Mouse (Mus musculus): ENCODE data around the gene Cdk12. TPM values are rescaled to one million over a fixed set of nuclear protein-coding genes. Genes with fewer than 3 reads are reported as not detected.

Gene Cdk12
- total RNA-seq, 2 experiments from 2014 or later = 40.0 to 40.3 TPM

- TF ChIP-seq CTCF (IDR thresholded peaks at IDR 0.05) = no peak; the same call in 1 of the 2 replicates
- Histone ChIP-seq H3K4me3 (no peak overlapping the region), H3K27ac (no peak overlapping the region)
- intact Hi-C loops (cut with DNase I) = no loop called here
- DNase-seq (ENCODE audit: extremely low spot score in 1 of 2, low spot score in 2 of 2) = no peak
These were observed 90.2 kb downstream of the Cdk12 start for GRCm38 (mm10) chr11:98293070-98293469.

GRCm38 (mm10) chr11:98294188-98295012, 91.5 kb downstream of the Cdk12 start:
- DNase-seq (ENCODE audit: extremely low spot score in 1 of 2, low spot score in 2 of 2) = peak; percentile 81 to 86
- H3K4me3 ChIP-seq = peak overlapping the region; percentile 84
- intact Hi-C loops (cut with DNase I) = loop anchor here (2.0 kb wide), 1 partner anchor 26 kb away; no protein-coding TSS in a partner anchor
- H3K27ac ChIP-seq = peak overlapping the region; percentile 94
- no peak for TF ChIP-seq CTCF (IDR thresholded peaks at IDR 0.05)

- intact Hi-C loops (cut with DNase I) = loop anchor here (2.0 kb wide), 1 partner anchor 26 kb away; no protein-coding TSS in a partner anchor
- Histone ChIP-seq H3K4me3 (peak overlapping the region; percentile 84), H3K27ac (peak overlapping the region; percentile 94)
- no peak for TF ChIP-seq CTCF (IDR thresholded peaks at IDR 0.05)
- no peak for DNase-seq (ENCODE audit: extremely low spot score in 1 of 2, low spot score in 2 of 2)
These were observed 92.2 kb downstream of the Cdk12 start for GRCm38 (mm10) chr11:98295013-98295585.

GRCm38 (mm10) chr11:98296277-98296676, 93.4 kb downstream of the Cdk12 start:
- TF ChIP-seq CTCF (IDR thresholded peaks at IDR 0.05) = peak; percentile 73
- peak overlapping the region; percentile 94 for H3K27ac ChIP-seq
- no peak overlapping the region for H3K4me3 ChIP-seq
- intact Hi-C loops (cut with DNase I) = no loop called here
- peak; percentile 49 to 54 for DNase-seq (ENCODE audit: extremely low spot score in 1 of 2, low spot score in 2 of 2)

GRCm38 (mm10) chr11:98296916-98297315, 94.1 kb downstream of the Cdk12 start:
- H3K4me3 ChIP-seq = no peak overlapping the region
- intact Hi-C loops (cut with DNase I) = no loop called here
- DNase-seq (ENCODE audit: extremely low spot score in 1 of 2, low spot score in 2 of 2) = no peak
- H3K27ac ChIP-seq = peak overlapping the region; percentile 94; the same call in 1 of the 2 replicates
- TF ChIP-seq CTCF (IDR thresholded peaks at IDR 0.05) = no peak

- intact Hi-C loops (cut with DNase I) = no loop called here
- no peak for DNase-seq (ENCODE audit: extremely low spot score in 1 of 2, low spot score in 2 of 2)
- Histone ChIP-seq H3K27ac (peak overlapping the region; percentile 57), H3K4me3 (no peak overlapping the region)
- TF ChIP-seq CTCF (IDR thresholded peaks at IDR 0.05) = no peak
These were observed 94.9 kb downstream of the Cdk12 start for GRCm38 (mm10) chr11:98297778-98298177.

- no peak for DNase-seq (ENCODE audit: extremely low spot score in 1 of 2, low spot score in 2 of 2)
- no peak overlapping the region for H3K4me3 ChIP-seq
- no peak overlapping the region for H3K27ac ChIP-seq
- intact Hi-C loops (cut with DNase I) = no loop called here
- no peak for TF ChIP-seq CTCF (IDR thresholded peaks at IDR 0.05)
These were observed 95.8 kb downstream of the Cdk12 start for GRCm38 (mm10) chr11:98298484-98299205.

GRCm38 (mm10) chr11:98313790-98314323, 111.0 kb downstream of the Cdk12 start:
- Histone ChIP-seq H3K4me3 (0 out of 2 replicates have a peak overlapping the region, but pooled peaks have one; percentile 11), H3K27ac (peak overlapping the region; percentile 65; the same call in 1 of the 2 replicates)
- TF ChIP-seq CTCF (IDR thresholded peaks at IDR 0.05) = no peak
- intact Hi-C loops (cut with DNase I) = no loop called here
- peak in 1 of 2 experiments; percentile 65 for DNase-seq (ENCODE audit: extremely low spot score in 1 of 2, low spot score in 2 of 2)

GRCm38 (mm10) chr11:98317479-98317878, 114.6 kb downstream of the Cdk12 start:
- Histone ChIP-seq H3K4me3 (no peak overlapping the region), H3K27ac (no peak overlapping the region)
- no peak for TF ChIP-seq CTCF (IDR thresholded peaks at IDR 0.05)
- no peak for DNase-seq (ENCODE audit: extremely low spot score in 1 of 2, low spot score in 2 of 2)
- intact Hi-C loops (cut with DNase I) = no loop called here

- intact Hi-C loops (cut with DNase I) = no loop called here
- Histone ChIP-seq H3K27ac (peak overlapping the region; percentile 91), H3K4me3 (peak overlapping the region; percentile 25; the same call in 1 of the 2 replicates)
- DNase-seq (ENCODE audit: extremely low spot score in 1 of 2, low spot score in 2 of 2) = peak in 1 of 2 experiments; percentile 20
- no peak for TF ChIP-seq CTCF (IDR thresholded peaks at IDR 0.05)
These were observed 115.7 kb downstream of the Cdk12 start for GRCm38 (mm10) chr11:98318421-98319116.

- DNase-seq (ENCODE audit: extremely low spot score in 1 of 2, low spot score in 2 of 2) = no peak
- no peak for TF ChIP-seq CTCF (IDR thresholded peaks at IDR 0.05)
- intact Hi-C loops (cut with DNase I) = no loop called here
- Histone ChIP-seq H3K4me3 (peak overlapping the region; percentile 25; the same call in 1 of the 2 replicates), H3K27ac (peak overlapping the region; percentile 91)
These were observed 116.3 kb downstream of the Cdk12 start for GRCm38 (mm10) chr11:98319120-98319519.

Data from left cerebral cortex, adult 2 months (tissue).